Mouse (Mus musculus) liver, embryonic 16.5 days (tissue): ENCODE data around the gene Akap14. TPM values are rescaled to one million over a fixed set of nuclear protein-coding genes. Genes with fewer than 3 reads are reported as not detected.
"Not testable (repeated sequence)": the region's sequence is repeated elsewhere in the genome, so short reads cannot be mapped to it uniquely, and the experiment has no call there.

Experiments
- ATAC-seq: fragments of 200-750 bp; cut with Nextera tagmentation; 2 replicates; pipeline ENCODE4 v1.8.0; 2017; ENCODE audit warnings: low read depth, mild to moderate bottlenecking, moderate number of reproducible peaks, moderate library complexity
- H3K27ac ChIP-seq: fragments of 300-500 bp; sonication (generic); 2 replicates; pipeline ENCODE4 v1.5.1; 2014; ENCODE audit warnings: mild to moderate bottlenecking, low read length
- H3K27me3 ChIP-seq: fragments of 300-500 bp; sonication (generic); 2 replicates; pipeline ENCODE4 v1.6.1; 2014; ENCODE audit warnings: low read depth, low read length, mixed read lengths; ENCODE audit not compliant: control insufficient read depth, insufficient read depth
- H3K36me3 ChIP-seq: fragments of 300-500 bp; sonication (generic); 2 replicates; pipeline ENCODE4 v1.6.1; 2014; ENCODE audit warnings: mild to moderate bottlenecking; ENCODE audit not compliant: control insufficient read depth, insufficient read depth
- H3K4me1 ChIP-seq: fragments of 300-500 bp; sonication (generic); 2 replicates; pipeline ENCODE4 v1.6.1; 2014; ENCODE audit warnings: low read depth, low read length, mixed read lengths; ENCODE audit not compliant: control insufficient read depth
- H3K4me2 ChIP-seq: fragments of 300-500 bp; sonication (generic); 2 replicates; pipeline ENCODE4 v1.6.1; 2014; ENCODE audit warnings: low read depth, low read length, mixed read lengths
- H3K4me3 ChIP-seq: fragments of 300-500 bp; sonication (generic); 2 replicates; pipeline ENCODE4 v1.5.1; 2014; ENCODE audit warnings: low read depth, mild to moderate bottlenecking, low read length
- H3K9ac ChIP-seq: fragments of 300-500 bp; sonication (generic); 2 replicates; pipeline ENCODE4 v1.6.1; 2014; ENCODE audit warnings: low read depth, low read length
- H3K9me3 ChIP-seq: fragments of 300-500 bp; sonication (generic); replicated peaks from 2 replicates; pipeline ENCODE4 v1.6.1; 2016; ENCODE audit warnings: low read length; ENCODE audit not compliant: control insufficient read depth
- WGBS: fragments of 180-500 bp; shearing (Covaris S2); extraction: QIAGEN DNeasy Blood & Tissue Kit; methylation state at CpG from one replicate; pipeline ENCODE4 v1.1.7; 2014; ENCODE audit not compliant: insufficient replicate concordance; 5-methylcytosine and 5-hydroxymethylcytosine counted together
- polyA plus RNA-seq: library from polyadenylated mRNA; unstranded; fragments of >200 nt; fragmentation: Nextera tagmentation; extraction: Ambion mirVana; gene quantifications from 2 replicates; pipeline ENCODE4 v1.2.1, GENCODE M21; 2015

Akap14 gene
- polyA plus RNA-seq, 1 experiment from 2014 or later = 0.05 TPM

DNA sequence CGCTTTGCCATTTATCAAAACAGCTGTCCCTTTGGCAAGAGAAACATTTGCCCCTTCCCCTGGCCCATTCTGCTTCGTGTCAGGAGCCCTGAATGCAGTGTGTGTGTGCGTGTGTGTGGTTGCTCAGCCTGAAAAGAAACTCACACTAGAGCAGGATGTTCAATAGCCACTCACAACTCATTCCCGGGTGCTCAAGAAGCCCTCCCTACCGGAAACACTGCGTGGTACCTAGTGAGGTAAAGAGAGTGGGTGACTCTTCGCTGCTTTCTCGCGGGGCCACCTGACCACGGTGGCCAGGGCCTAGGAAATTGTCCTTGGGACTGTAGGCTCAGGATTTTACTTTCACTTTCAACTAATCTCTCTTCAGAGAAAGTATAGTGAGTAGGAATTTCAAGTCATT is 7.5 kb downstream of the Akap14 start:
- H3K9ac ChIP-seq = no peak overlapping the region
- H3K36me3 ChIP-seq = no peaks in the 10 kb centered on the region
- H3K4me2 ChIP-seq = peak overlapping the region; percentile 17; the same call in 1 of the 2 replicates
- H3K9me3 ChIP-seq = no peaks in the 10 kb centered on the region
- no peaks in the 10 kb centered on the region for H3K27me3 ChIP-seq
- H3K4me1 ChIP-seq = no peaks in the 10 kb centered on the region
- 58% methylated on average over 10 of the region's 10 CpGs for WGBS
- no peak overlapping the region for H3K4me3 ChIP-seq
- no peak for ATAC-seq
- no peak overlapping the region for H3K27ac ChIP-seq

DNA sequence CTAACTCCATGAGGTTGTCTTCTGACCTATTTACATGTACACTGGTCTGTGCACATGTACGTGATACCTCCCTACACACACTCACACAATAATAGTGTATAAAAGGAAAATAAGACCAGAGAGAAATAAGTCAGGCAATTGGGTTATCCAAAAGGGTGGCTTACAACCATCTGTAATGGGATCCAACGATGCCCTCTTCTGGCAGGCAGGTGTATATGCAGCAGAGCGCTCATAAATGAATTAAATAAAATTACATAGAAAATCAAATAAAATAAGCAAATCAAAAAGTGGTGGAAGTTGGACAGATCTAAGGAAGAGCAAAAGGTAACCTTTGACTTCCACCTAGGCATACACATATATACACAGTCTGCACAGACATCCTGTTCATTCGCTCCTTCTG is 10.8 kb downstream of the Akap14 start:
- WGBS = 52% methylated on average over 4 of the region's 4 CpGs
- ATAC-seq = no peak
- no peaks in the 10 kb centered on the region for H3K4me1 ChIP-seq

DNA sequence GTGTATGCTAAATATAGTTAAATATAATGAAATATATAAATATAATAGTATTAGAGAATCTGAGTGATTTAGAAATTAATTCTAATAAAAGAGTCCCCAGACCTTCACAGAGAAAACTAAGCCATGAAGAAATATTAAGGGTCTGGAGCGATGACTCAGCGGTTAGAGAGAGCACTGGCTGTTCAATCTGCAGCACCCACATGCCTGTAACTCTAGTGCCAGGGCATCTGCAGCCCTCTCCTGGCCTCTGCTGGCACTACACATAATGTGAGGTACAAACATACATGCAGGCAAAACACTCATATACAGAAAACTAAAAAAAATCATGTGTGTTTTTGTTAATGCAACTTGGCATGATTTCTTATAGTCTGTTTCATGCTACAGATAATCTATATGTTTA is 23.7 kb downstream of the Akap14 start:
- Histone ChIP-seq H3K4me1 (no peaks in the 10 kb centered on the region), H3K4me2 (no peak overlapping the region), H3K9me3 (no peaks in the 10 kb centered on the region), H3K27ac (no peak overlapping the region), H3K27me3 (no peaks in the 10 kb centered on the region), H3K4me3 (no peak overlapping the region), H3K36me3 (peaks cover 3% of the 10 kb centered on the region), H3K9ac (no peak overlapping the region)
- WGBS = 86% methylated on average over 2 of the region's 2 CpGs
- ATAC-seq = no peak

More for the DNA sequence above, 10.8 kb downstream of the Akap14 start:
- Histone ChIP-seq H3K27ac (no peak overlapping the region), H3K9ac (no peak overlapping the region), H3K27me3 (no peaks in the 10 kb centered on the region), H3K36me3 (no peaks in the 10 kb centered on the region; the same call in 1 of the 2 replicates), H3K9me3 (no peaks in the 10 kb centered on the region), H3K4me3 (no peak overlapping the region), H3K4me2 (no peak overlapping the region)

DNA sequence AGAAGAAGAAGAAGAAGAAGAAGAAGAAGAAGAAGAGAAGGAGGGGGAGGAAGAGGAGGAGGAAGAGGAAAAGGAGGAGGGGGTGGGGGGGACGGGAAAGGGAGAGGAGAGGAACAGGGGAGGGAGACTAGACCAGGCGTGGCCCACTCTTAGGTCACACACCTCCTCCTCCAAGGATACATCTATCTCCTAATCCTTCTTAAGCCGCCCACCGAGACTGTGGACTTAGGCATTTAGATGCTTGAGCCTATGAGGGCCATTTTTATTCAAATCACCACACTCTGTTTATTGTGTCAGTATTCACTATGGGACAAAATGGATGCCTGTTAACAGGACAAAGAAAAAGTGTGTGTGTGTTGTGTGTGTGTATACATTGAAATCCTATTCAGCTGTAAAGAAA is 24.1 kb downstream of the Akap14 start:
- ATAC-seq, H3K9ac ChIP-seq, H3K36me3 ChIP-seq, H3K27me3 ChIP-seq, H3K4me1 ChIP-seq, H3K4me2 ChIP-seq, H3K27ac ChIP-seq, H3K4me3 ChIP-seq, H3K9me3 ChIP-seq: not testable (repeated sequence)
- no CpG with 5 or more reads among the region's 4 CpGs for WGBS

DNA sequence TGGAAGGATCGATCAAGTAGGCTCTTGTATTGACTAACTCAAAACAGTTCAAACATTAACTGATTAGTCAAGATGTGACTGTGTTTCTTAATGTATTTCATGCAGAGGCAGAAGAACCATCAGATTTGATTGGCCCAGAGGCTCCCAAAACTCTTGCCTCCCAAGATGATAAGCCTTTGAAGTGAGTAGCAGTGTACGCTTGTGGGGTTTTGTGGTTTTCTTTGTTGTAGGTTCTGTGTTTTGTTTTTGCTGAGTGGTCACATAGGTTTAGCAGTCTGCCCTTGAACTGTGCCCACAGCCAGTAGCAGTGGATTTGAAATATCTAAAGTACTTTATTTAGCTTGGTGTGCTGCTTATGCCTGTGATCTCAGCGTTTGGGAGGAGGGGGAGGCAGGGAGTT is 26.9 kb downstream of the Akap14 start:
- no peak for ATAC-seq
- Histone ChIP-seq H3K4me2 (no peak overlapping the region), H3K4me3 (no peak overlapping the region), H3K36me3 (peaks cover 3% of the 10 kb centered on the region; the same call in 1 of the 2 replicates), H3K9me3 (no peaks in the 10 kb centered on the region), H3K4me1 (no peaks in the 10 kb centered on the region), H3K27me3 (no peaks in the 10 kb centered on the region), H3K27ac (no peak overlapping the region), H3K9ac (no peak overlapping the region)
- 74% methylated on average over 3 of the region's 3 CpGs for WGBS

DNA sequence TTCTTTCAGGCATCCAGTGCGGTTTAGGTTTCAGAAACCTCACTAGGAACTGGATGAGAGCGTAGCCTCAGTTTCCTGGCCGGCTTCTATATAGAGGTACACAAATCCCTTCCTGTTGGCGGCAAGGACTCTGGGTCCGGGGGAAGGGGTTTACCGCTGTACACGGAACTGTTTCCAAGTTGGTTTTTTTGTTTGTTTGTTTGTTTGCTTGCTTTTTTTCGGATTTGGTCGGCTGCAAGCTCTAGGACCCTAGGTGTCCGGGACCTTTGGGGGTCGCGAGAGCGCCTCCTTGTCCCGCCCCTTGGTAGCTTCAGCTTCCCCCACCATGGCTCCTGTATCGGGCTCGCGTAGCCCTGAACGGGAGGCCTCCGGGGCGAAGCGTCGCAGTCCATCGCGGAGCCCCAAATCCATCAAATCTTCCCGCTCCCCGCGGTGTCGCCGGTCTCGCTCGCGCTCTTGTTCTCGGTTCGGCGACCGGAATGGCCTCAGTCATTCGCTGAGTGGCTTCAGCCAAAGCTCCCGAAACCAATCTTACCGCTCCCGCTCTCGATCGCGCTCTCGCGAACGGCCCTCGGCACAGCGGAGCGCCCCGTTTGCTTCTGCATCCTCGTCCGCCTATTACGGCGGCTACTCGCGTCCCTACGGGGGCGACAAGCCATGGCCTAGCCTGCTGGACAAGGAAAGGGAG is 41.8 kb downstream of the Akap14 start, which contains the start of gene Nkap:
Gene Nkap, plus strand, starts transcription at position 125 of the 688 bp plus-strand sequence.
- H3K27me3 ChIP-seq = no peaks in the 10 kb centered on the region
- H3K36me3 ChIP-seq = no peaks in the 10 kb centered on the region
- peak within 1 kb of the TSS; percentile 77 for H3K4me3 ChIP-seq
- peak within 1 kb of the TSS; percentile 62 for H3K4me2 ChIP-seq
- ATAC-seq = peak; percentile 89
- H3K9ac ChIP-seq = peak within 1 kb of the TSS; percentile 75
- no peaks in the 10 kb centered on the region; the same call in 1 of the 2 replicates for H3K4me1 ChIP-seq
- 14% methylated on average over 57 of the region's 58 CpGs for WGBS
- H3K9me3 ChIP-seq = no peaks in the 10 kb centered on the region
- H3K27ac ChIP-seq = peak within 1 kb of the TSS; percentile 69

DNA sequence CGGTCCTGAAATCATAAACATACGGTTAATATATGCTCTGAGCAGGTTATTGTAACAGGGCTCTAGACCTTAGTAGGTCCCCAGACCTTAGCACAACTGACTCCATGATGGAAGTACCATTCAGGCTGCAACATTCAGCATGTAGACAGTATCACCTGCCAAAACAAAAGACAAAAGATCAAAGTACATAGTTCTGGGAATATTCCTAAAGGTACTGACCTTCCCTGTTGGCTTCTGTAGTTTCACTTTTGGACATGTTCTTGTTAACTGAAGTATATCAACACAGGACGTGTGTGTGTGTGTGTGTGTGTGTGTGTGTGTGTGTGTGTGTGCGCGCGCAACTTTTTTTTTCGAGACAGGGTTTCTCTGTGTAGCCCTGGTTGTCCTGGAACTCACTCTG is 43.1 kb downstream of the Akap14 start:
- Histone ChIP-seq H3K4me2 (no peak overlapping the region), H3K4me1 (no peaks in the 10 kb centered on the region; the same call in 1 of the 2 replicates), H3K27me3 (no peaks in the 10 kb centered on the region), H3K9me3 (no peaks in the 10 kb centered on the region), H3K27ac (no peak overlapping the region), H3K9ac (no peak overlapping the region), H3K36me3 (no peaks in the 10 kb centered on the region), H3K4me3 (no peak overlapping the region)
- 83% methylated on average over 7 of the region's 7 CpGs for WGBS
- ATAC-seq = no peak

DNA sequence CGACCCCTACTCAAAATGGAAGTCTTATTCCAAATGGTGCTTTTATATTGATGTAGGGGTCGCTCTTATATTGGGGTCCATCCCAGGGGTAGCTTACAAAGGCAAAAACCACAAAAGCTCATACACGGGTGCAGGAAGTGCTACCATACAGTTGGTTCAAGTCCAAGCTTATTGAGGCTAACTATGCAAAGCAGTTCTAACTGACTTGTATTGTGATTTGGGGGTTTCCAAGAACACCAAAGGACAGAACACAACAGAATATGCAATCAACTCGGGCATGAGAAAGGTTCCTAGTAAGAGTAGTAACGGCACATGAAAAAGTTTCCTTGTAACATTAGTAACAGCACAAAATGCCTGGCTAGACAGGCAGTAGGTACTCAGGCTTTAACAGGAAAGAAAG is 48.4 kb downstream of the Akap14 start:
- Histone ChIP-seq H3K4me1 (no peaks in the 10 kb centered on the region), H3K9ac (no peak overlapping the region), H3K36me3 (no peaks in the 10 kb centered on the region), H3K4me2 (no peak overlapping the region), H3K9me3 (no peaks in the 10 kb centered on the region), H3K4me3 (no peak overlapping the region), H3K27ac (no peak overlapping the region), H3K27me3 (no peaks in the 10 kb centered on the region)
- no peak for ATAC-seq
- WGBS = 55% methylated on average over 5 of the region's 5 CpGs

DNA sequence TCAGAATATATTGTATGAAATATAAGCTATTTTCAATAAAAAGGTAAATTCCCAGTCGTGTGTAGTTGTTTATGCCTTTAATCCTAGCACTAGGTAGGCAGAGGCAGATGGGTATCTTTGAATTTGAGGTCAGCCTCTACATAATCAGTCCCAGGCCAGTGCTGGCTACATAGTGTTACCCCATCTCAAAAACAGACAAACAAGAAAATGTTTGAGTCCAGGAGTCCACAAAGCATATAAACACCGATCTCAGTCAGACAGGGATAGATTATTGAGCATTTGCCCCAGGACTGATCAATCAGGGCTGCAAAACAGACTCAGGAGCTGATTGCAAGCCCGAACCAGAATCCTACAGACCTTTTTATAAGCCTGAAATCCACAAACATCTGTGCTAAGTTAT is 49.1 kb downstream of the Akap14 start:
- Histone ChIP-seq H3K9me3 (no peaks in the 10 kb centered on the region), H3K4me3 (no peak overlapping the region), H3K9ac (no peak overlapping the region), H3K27ac (no peak overlapping the region), H3K4me2 (no peak overlapping the region), H3K36me3 (no peaks in the 10 kb centered on the region), H3K4me1 (no peaks in the 10 kb centered on the region), H3K27me3 (no peaks in the 10 kb centered on the region)
- WGBS = 33% methylated on average over 3 of the region's 3 CpGs
- no peak for ATAC-seq
